Mouse (Mus musculus): Measurements from ENCODE around the gene Tmed2. TPM values are rescaled to one million over a fixed set of nuclear protein-coding genes. Genes with fewer than 3 reads are reported as not detected.

Tmed2 gene
- polyA plus RNA-seq, 1 experiment from 2014 or later, result 335 TPM

GRCm38 (mm10) chr5:124505235-124505634 lies 35.3 kb upstream of the Tmed2 start:
- no peak for ATAC-seq (ENCODE audit: low FRiP score, low read depth)

GRCm38 (mm10) chr5:124506731-124507359 lies 33.6 kb upstream of the Tmed2 start:
- no peak overlapping the region for H3K27ac ChIP-seq (replicated peaks)
- no peak overlapping the region for H3K9ac ChIP-seq
- no peak for ATAC-seq (ENCODE audit: low FRiP score, low read depth)
- H3K36me3 ChIP-seq, result peaks cover 4% of the 10 kb centered on the region; the same call in 1 of the 2 replicates
- no peaks in the 10 kb centered on the region for H3K4me1 ChIP-seq (replicated peaks)
- H3K4me2 ChIP-seq, result no peak overlapping the region
- H3K4me3 ChIP-seq, result no peak overlapping the region
- 80% methylated on average over 10 of the region's 10 CpGs for WGBS
- no peaks in the 10 kb centered on the region for H3K27me3 ChIP-seq
- H3K9me3 ChIP-seq, result no peaks in the 10 kb centered on the region

More at GRCm38 (mm10) chr5:124505235-124505634, 35.3 kb upstream of the Tmed2 start:
- 96% methylated on average over 4 of the region's 4 CpGs for WGBS
- Histone ChIP-seq H3K4me3 (no peak overlapping the region), H3K9me3 (no peaks in the 10 kb centered on the region), H3K36me3 (peaks cover 8% of the 10 kb centered on the region; the same call in 1 of the 2 replicates), H3K27ac (replicated peaks) (no peak overlapping the region), H3K4me2 (no peak overlapping the region), H3K27me3 (no peaks in the 10 kb centered on the region), H3K4me1 (replicated peaks) (no peaks in the 10 kb centered on the region), H3K9ac (no peak overlapping the region)

GRCm38 (mm10) chr5:124509200-124509599 lies 31.3 kb upstream of the Tmed2 start:
- Histone ChIP-seq H3K27me3 (no peaks in the 10 kb centered on the region), H3K9ac (no peak overlapping the region), H3K27ac (replicated peaks) (no peak overlapping the region), H3K36me3 (peaks cover 13% of the 10 kb centered on the region), H3K4me1 (replicated peaks) (no peaks in the 10 kb centered on the region), H3K9me3 (no peaks in the 10 kb centered on the region), H3K4me3 (no peak overlapping the region), H3K4me2 (no peak overlapping the region)
- ATAC-seq (ENCODE audit: low FRiP score, low read depth), result no peak
- WGBS, result 98% methylated on average over 6 of the region's 6 CpGs

- H3K4me3 ChIP-seq, result no peak overlapping the region
- 73% methylated on average over 12 of the region's 12 CpGs for WGBS
- no peaks in the 10 kb centered on the region for H3K9me3 ChIP-seq
- no peaks in the 10 kb centered on the region for H3K4me1 ChIP-seq (replicated peaks)
- ATAC-seq (ENCODE audit: low FRiP score, low read depth), result no peak
- H3K4me2 ChIP-seq, result no peak overlapping the region
- no peaks in the 10 kb centered on the region for H3K27me3 ChIP-seq
- H3K36me3 ChIP-seq, result peaks cover 17% of the 10 kb centered on the region
- H3K27ac ChIP-seq (replicated peaks), result no peak overlapping the region
- no peak overlapping the region for H3K9ac ChIP-seq
These were observed 30.7 kb upstream of the Tmed2 start for GRCm38 (mm10) chr5:124509742-124510237.

GRCm38 (mm10) chr5:124510536-124511050 lies 29.9 kb upstream of the Tmed2 start:
- H3K4me1 ChIP-seq (replicated peaks), result no peaks in the 10 kb centered on the region
- H3K27me3 ChIP-seq, result no peaks in the 10 kb centered on the region
- H3K27ac ChIP-seq (replicated peaks), result no peak overlapping the region
- H3K36me3 ChIP-seq, result peaks cover 17% of the 10 kb centered on the region
- no peaks in the 10 kb centered on the region for H3K9me3 ChIP-seq
- H3K4me3 ChIP-seq, result no peak overlapping the region
- ATAC-seq (ENCODE audit: low FRiP score, low read depth), result no peak
- H3K4me2 ChIP-seq, result no peak overlapping the region
- 91% methylated on average over 10 of the region's 10 CpGs for WGBS
- no peak overlapping the region for H3K9ac ChIP-seq

GRCm38 (mm10) chr5:124515789-124516188 lies 24.7 kb upstream of the Tmed2 start:
- H3K9ac ChIP-seq, result no peak overlapping the region
- H3K27me3 ChIP-seq, result no peaks in the 10 kb centered on the region
- ATAC-seq (ENCODE audit: low FRiP score, low read depth), result no peak
- H3K4me1 ChIP-seq (replicated peaks), result no peaks in the 10 kb centered on the region
- peaks cover 17% of the 10 kb centered on the region for H3K36me3 ChIP-seq
- H3K4me3 ChIP-seq, result no peak overlapping the region
- no peaks in the 10 kb centered on the region for H3K9me3 ChIP-seq
- H3K27ac ChIP-seq (replicated peaks), result no peak overlapping the region
- H3K4me2 ChIP-seq, result no peak overlapping the region
- 86% methylated on average over 5 of the region's 5 CpGs for WGBS

- WGBS, result 37% methylated on average over 10 of the region's 10 CpGs
These were observed 21.8 kb upstream of the Tmed2 start for GRCm38 (mm10) chr5:124518648-124519047.

GRCm38 (mm10) chr5:124521588-124521987 lies 18.9 kb upstream of the Tmed2 start:
- H3K27ac ChIP-seq (replicated peaks), result no peak overlapping the region
- H3K9me3 ChIP-seq, result no peaks in the 10 kb centered on the region
- H3K9ac ChIP-seq, result no peak overlapping the region
- ATAC-seq (ENCODE audit: low FRiP score, low read depth), result no peak
- WGBS, result 90% methylated on average over 4 of the region's 4 CpGs
- H3K27me3 ChIP-seq, result no peaks in the 10 kb centered on the region
- no peaks in the 10 kb centered on the region for H3K4me1 ChIP-seq (replicated peaks)
- no peaks in the 10 kb centered on the region for H3K36me3 ChIP-seq
- H3K4me3 ChIP-seq, result no peak overlapping the region
- no peak overlapping the region for H3K4me2 ChIP-seq

More at GRCm38 (mm10) chr5:124518648-124519047, 21.8 kb upstream of the Tmed2 start:
- Histone ChIP-seq H3K36me3 (peaks cover 8% of the 10 kb centered on the region), H3K9ac (no peak overlapping the region), H3K27ac (replicated peaks) (no peak overlapping the region), H3K4me1 (replicated peaks) (no peaks in the 10 kb centered on the region), H3K9me3 (no peaks in the 10 kb centered on the region), H3K27me3 (no peaks in the 10 kb centered on the region), H3K4me3 (no peak overlapping the region), H3K4me2 (no peak overlapping the region)
- no peak for ATAC-seq (ENCODE audit: low FRiP score, low read depth)

GRCm38 (mm10) chr5:124523032-124523431 lies 17.5 kb upstream of the Tmed2 start:
- Histone ChIP-seq H3K9ac (no peak overlapping the region), H3K4me2 (no peak overlapping the region), H3K9me3 (no peaks in the 10 kb centered on the region), H3K4me3 (no peak overlapping the region), H3K36me3 (no peaks in the 10 kb centered on the region), H3K27ac (replicated peaks) (no peak overlapping the region), H3K4me1 (replicated peaks) (peaks cover under 1% of the 10 kb centered on the region), H3K27me3 (no peaks in the 10 kb centered on the region)
- WGBS, result 95% methylated on average over 8 of the region's 8 CpGs
- no peak for ATAC-seq (ENCODE audit: low FRiP score, low read depth)

- Histone ChIP-seq H3K9me3 (no peaks in the 10 kb centered on the region), H3K4me2 (no peak overlapping the region), H3K4me3 (no peak overlapping the region), H3K9ac (no peak overlapping the region), H3K36me3 (no peaks in the 10 kb centered on the region), H3K27ac (replicated peaks) (no peak overlapping the region), H3K4me1 (replicated peaks) (peaks cover 20% of the 10 kb centered on the region), H3K27me3 (no peaks in the 10 kb centered on the region)
- ATAC-seq (ENCODE audit: low FRiP score, low read depth), result no peak
- 89% methylated on average over 5 of the region's 5 CpGs for WGBS
These were observed 15.6 kb upstream of the Tmed2 start for GRCm38 (mm10) chr5:124524943-124525342.

GRCm38 (mm10) chr5:124528351-124528750 lies 12.1 kb upstream of the Tmed2 start:
- WGBS, result 68% methylated on average over 4 of the region's 4 CpGs
- no peaks in the 10 kb centered on the region for H3K27me3 ChIP-seq
- no peaks in the 10 kb centered on the region for H3K36me3 ChIP-seq
- 0 out of 2 replicates have a peak overlapping the region, but pooled peaks have one; percentile 70 for H3K4me3 ChIP-seq
- H3K4me2 ChIP-seq, result peak overlapping the region; percentile 67
- H3K9ac ChIP-seq, result 0 out of 2 replicates have a peak overlapping the region, but pooled peaks have one; percentile 23
- H3K4me1 ChIP-seq (replicated peaks), result peaks cover 37% of the 10 kb centered on the region
- no peak for ATAC-seq (ENCODE audit: low FRiP score, low read depth)
- no peaks in the 10 kb centered on the region for H3K9me3 ChIP-seq
- H3K27ac ChIP-seq (replicated peaks), result 0 out of 2 replicates have a peak overlapping the region, but pooled peaks have one; percentile 9

- peak overlapping the region; percentile 70; the same call in 1 of the 2 replicates for H3K4me3 ChIP-seq
- peak overlapping the region; percentile 23 for H3K9ac ChIP-seq
- H3K36me3 ChIP-seq, result no peaks in the 10 kb centered on the region
- H3K4me1 ChIP-seq (replicated peaks), result peaks cover 37% of the 10 kb centered on the region
- H3K4me2 ChIP-seq, result peak overlapping the region; percentile 67
- no peak for ATAC-seq (ENCODE audit: low FRiP score, low read depth)
- H3K27me3 ChIP-seq, result no peaks in the 10 kb centered on the region
- 32% methylated on average over 9 of the region's 9 CpGs for WGBS
- no peaks in the 10 kb centered on the region for H3K9me3 ChIP-seq
- peak overlapping the region; percentile 40; the same call in 1 of the 2 replicates for H3K27ac ChIP-seq (replicated peaks)
These were observed 11.7 kb upstream of the Tmed2 start for GRCm38 (mm10) chr5:124528791-124529190.
